Mouse (Mus musculus): Measurements from ENCODE around the gene Traf3.

DNA sequence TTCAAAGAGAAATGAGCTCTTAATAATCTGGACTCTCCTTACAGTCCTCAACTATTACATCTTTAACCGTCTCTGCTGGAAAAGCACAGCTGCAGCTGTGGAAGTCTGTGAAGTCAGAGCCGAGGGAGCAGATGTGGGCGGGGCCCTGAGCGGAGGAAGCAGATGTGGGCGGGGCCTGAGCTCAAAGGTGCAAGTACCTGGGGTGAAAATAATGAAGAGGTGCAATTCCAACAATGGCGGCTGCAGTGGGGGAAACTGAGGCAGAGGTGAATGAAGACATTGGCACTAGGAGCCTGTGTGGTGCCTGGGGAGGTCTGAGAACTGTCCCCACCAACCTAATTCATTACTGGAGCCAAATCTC lies 16.0 kb upstream of the Traf3 start:
- no peak for TF ChIP-seq MAX (IDR thresholded peaks at IDR 0.05)
- TF ChIP-seq CTCF (IDR thresholded peaks at IDR 0.05; ENCODE audit: control insufficient read depth, insufficient read depth, insufficient read length): no peak
- no peak for TF ChIP-seq MYOG (IDR thresholded peaks at IDR 0.05; ENCODE audit: control insufficient read depth, extremely low read depth, insufficient read length)
- TF ChIP-seq FOSL1 (IDR thresholded peaks at IDR 0.05; ENCODE audit: insufficient read depth, low read length, poor library complexity, severe bottlenecking): no peak
- TF ChIP-seq CEBPB (IDR thresholded peaks at IDR 0.05; ENCODE audit: low read depth): no peak
- TF ChIP-seq USF1 (IDR thresholded peaks at IDR 0.05; ENCODE audit: low read depth): no peak
